Mouse (Mus musculus): ENCODE measurements around the gene Zranb1. TPM values are rescaled to one million over a fixed set of nuclear protein-coding genes. Genes with fewer than 3 reads are reported as not detected.

The Zranb1 gene
- 10 to 100 TPM; 33.4 to 37.8 (median 36.2) TPM for total RNA-seq (2022)

DNA sequence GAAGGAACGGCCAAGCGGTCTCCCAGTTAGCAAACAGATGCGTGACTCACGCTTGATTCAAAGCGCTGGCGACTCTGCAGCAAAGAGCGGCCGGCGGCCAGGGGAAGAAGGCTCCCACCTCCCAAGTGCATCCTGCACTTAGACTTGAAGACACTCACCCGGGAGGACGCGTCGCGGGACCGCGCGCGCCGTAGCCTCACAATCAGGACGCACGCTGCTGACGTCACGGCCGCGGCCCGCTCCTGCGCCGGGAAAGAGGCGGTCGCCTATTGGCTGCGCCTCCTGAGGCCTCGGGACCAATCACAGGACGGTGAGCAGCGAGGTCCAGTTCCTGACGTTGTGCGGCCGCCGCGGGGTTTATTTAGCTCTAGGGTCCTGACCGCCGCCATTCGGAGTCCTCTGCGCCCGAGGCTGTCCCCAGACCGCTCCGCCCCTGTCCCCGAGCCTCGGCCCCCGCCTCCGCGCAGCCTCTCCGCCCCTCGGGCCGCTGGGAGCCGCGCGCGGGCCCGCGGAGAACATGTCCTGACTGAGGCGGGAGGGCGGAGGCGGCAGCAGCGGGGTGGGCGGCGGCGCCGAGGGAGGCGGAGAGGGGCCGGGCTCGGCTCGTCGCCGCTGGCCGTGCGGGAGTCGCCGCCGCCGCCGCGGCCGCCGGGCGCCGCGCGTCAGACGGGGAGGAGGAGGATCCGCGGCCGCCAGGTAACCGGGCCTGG, at the start of gene Zranb1:
Gene Zranb1 (plus strand): TSS at position 293 of the 710 bp plus-strand sequence.
- DNase-seq = peak; percentile 98

DNA sequence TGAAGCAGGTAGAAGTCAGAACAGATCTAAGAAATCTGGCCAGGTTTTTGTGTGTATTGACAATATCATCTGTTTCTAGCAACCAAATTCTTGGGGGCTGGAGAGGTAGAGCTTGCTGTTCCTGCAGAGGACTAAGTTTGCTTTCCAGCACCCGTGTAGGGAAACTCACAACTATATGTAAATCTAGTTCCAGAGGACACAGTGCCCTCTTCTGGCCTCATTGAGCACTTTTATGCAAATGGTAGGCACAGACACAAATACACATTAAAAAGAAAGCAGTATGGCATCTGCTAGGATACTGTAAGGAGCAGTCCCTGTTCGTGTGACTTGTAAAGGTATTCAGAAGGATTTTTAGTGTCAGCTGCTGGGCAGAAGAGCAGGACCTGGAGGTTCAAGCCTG, 48.6 kb upstream of the Zranb1 start:
- DNase-seq = no peak

GRCm38 (mm10) chr7:132884031-132884430, 46.9 kb upstream of the Zranb1 start:
- DNase-seq = no peak

DNA sequence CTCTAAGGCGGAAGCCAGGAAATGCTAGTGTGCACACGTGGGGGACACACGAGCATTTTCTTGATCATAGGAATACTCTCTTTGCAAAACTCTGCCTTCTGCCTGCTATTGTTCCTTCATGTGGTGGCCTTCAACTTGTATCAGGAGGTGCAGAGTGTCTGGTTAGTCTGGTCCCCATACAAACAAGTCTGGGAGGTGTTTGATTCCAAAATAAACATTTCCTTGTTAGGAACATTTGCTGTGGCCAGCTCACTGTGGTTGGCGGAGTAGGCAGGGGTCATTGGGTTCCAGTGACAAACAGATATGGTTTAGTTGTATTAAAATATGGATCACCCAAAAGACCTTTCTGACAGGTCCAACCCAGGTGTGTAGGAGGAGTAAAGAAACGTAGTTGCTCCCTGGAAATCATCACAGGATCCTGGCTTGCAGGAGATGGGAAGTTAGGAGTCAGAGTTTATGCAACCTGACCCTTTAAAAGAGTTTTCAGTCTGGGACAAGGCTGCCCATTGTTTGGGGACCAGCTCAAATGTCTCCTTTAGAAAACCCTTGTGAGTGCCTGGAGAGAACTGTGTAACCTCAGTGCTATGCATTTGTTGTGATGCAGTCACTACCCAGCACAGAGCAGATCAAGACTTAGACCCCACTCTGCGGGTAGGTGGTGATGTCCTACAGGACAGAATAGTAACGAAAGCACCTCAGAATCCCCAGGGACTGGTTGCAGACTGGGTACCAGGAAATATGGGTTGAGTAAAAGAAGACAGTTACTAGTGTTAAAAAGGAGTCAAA, 43.7 kb upstream of the Zranb1 start:
- no peak for DNase-seq

DNA sequence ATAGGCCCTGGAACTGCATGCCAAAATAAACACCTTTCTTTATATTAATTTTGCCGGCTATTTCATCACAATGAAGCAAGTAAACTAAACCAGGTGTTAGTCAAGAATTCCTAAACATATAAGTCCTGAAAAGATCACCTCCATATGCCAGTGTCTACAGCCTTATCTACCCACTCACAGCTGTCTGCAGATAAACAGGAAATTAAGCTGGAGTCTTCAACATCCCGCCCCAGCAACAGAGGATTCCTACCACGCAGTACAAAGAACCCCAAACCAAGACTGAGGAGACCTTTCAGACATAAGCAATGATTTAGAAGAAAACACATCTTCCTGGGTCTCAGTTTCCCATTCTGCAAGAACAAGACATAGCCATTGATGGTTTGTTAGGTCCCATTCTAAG, 42.9 kb upstream of the Zranb1 start:
- DNase-seq = no peak

DNA sequence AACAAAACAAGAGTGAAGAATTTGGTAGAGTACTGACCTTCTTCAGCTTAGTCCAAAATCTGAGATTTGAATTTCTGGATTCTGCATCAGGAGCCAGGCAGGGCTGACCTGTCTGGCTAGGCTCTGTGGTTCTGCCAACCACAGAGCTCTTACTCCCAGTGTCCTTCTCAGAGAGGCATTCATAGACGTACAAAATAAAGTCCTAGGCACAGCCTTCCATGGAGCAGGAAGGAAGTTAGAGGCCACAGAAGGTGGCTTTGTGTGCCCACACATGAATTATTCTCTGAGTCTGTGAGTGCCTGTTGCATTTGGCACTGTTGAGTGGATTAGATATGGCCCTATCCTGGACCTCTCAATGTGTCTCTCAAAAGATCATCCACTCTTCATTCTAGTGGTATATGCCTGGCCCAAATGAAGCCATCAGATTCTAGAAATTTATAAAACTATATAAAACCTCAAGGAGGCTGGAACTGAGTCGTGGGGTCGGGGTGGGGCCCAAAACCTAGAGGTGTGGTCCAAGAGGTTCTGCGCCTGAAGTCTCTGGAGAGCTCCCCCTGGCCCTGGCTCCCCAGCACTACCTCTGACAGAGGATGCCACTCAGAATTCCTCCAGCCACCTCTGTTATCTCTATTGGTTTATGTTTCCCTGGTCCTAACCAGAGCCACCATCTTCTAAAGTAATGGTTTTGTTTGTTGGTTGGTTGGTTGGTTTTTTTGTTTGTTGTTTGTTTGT, 42.3 kb upstream of the Zranb1 start:
- DNase-seq = no peak

DNA sequence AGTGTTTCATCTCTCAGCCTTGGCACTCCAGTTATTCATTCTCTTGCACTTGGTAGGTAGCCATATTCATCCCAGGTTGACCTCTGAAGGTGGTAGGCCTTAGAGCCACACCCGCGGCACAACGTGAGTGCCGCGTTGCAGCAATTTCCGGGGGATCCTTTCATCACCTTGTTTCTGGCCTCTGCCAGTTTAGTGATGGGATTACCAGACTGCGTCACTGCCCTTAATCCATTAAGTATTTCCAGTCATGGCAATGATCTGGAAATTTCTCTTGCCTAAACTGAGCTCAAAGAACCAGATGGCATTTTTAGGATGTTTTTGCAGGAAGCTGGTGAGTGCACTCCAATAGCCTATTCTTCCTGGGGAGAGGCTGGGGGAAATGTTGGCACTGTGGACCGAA, 41.3 kb upstream of the Zranb1 start:
- DNase-seq = no peak

DNA sequence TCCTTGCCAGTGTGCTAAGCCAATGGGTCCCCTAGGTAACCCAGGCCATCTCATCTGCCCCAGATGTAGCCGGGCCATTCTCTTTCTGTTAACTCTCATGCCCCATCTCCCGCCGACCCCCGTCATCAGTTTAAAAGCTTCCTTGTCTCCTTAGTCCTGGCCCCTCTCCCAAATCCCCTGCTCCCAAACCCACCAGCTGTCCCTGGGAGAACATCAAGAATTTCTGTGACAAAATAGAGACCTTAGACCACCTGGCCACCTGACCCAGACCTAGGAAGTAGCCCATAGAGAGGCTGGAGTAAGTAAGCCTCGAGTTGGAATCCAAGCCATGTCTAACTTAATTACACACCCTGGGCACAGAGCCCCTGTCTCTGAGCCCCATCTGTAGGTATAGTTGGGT, 40.7 kb upstream of the Zranb1 start:
- DNase-seq = no peak

- no peak for DNase-seq
These were observed 39.2 kb upstream of the Zranb1 start for GRCm38 (mm10) chr7:132891561-132892310.

- no peak for DNase-seq
These were observed 38.7 kb upstream of the Zranb1 start for GRCm38 (mm10) chr7:132892311-132892661.

DNA sequence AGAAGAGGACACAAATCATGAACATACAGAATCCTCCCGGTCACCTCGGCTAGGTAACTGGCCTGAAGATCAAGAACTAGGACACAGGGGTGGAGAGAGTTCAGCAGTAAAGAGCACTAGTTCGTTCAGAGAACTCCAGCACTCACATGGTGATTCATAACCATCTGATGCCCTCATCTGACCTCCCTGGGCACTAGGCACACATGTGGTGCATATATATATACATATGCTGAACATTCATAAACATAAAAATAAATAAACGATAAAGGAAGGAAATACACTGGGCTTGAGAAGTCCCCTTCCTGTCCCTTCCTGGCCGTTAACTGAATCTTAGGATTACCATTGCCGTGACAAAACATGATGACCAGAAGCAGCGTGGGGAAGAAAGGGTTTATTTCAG, 38.1 kb upstream of the Zranb1 start:
- DNase-seq = no peak

DNA sequence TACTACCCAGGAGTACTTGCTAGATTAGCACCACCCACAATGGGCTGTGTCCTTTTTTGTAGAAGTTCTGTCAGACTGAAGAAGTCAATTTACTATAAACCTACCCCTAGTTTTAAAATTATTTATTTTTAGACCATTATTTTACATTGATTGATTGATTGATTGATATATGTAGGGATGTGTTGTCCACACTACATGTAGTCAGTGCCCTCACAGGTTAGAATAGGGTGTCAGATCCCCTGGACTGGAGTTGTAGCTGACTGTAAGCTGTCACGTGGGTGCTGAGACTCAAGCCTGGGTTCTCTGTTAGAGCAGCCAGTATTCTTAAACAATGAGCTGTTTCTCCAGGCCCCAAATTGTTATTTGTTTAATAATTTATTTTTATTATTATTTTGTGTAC, 37.6 kb upstream of the Zranb1 start:
- no peak for DNase-seq

DNA sequence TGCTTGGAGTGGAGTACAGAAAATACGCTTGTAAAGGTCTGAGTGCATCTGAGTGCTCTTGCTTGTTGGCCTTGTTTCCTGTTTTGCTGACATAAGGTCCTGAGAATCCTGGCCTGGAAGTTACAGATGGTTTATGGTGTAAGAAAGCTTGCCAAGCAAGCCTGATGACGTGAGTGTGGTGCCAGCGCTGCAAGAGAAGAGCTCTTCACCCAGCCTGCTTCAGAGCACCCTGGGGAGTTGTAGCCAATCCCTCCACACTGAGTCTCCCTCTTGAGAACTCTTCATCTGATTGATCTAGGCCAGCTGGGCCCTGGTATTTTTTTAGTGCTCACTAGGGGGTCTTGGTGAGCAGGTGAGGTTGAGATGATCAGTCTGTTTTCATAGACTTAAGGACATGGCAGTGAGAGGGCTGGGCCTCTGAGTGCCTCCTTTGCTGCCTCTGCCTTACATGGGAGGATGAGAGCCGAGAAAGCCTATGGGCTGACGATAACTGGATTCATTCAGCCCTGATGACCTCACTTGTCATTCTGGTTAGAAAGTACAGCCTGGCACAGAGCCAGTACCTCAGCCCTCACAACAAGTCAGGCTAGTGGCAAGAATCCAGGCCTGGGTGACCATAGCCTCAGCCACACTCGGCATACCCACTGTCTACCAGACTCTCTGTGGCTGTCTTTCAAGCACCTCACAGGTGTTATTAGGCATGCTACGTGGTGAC, 35.9 kb upstream of the Zranb1 start:
- DNase-seq = peak; percentile 70

GRCm38 (mm10) chr7:132896206-132896815, 34.6 kb upstream of the Zranb1 start:
- DNase-seq = peak; percentile 71

DNA sequence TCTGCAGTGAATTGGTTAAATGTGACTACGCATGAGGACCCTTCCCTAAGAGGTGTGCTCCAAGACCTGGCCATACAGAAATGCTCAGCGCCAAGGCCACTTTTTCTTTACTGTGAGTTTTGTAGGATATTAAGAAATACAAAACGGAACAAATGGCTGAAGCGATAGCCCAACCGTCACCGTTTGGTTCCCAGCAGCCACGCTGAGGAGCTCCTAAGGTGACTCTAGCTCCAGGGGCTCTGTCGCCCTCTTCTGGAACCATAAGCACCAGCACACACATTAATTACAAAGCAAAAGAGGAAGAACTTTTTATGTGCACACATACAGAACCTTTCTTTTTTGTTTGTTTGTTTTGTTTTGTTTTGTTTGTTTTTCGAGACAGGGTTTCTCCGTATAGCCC, 33.7 kb upstream of the Zranb1 start:
- no peak for DNase-seq

GRCm38 (mm10) chr7:132898234-132898633, 32.7 kb upstream of the Zranb1 start:
- no peak for DNase-seq

DNA sequence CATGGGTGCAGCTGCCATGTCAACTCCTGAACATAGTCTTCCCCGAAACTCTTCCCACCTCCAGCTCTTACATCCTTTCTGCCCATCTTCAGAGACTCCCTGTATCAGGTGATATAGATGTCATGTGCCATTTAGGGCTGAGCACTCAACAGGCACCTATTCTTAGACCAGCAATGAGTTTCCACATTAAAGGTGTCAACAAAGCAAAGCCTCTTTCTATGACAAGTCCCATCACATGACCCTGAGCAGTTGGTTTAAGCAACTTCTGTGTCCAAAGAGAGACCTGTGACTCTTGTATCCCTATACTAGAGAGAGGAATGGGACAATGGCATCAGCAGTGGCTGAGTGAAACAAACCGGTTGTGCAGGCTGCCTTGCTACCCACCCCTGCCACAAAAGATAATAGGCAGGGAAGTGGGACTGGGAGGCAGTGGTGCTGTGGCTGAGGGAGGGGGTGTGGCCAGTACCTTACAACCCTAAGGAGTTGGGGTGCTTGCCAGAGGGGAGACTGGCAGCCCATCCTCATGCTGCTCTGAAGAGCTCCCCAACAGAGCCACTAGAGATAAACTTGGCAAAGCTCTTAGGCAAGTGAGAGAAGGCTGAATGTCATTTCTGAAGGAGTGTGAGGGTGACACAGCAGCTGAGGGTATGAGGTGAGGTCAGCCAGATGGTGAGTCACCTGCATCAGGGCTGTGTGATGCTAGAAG, 30.0 kb upstream of the Zranb1 start:
- peak; percentile 37 for DNase-seq

GRCm38 (mm10) chr7:132903796-132904195, 27.1 kb upstream of the Zranb1 start:
- no peak for DNase-seq

DNA sequence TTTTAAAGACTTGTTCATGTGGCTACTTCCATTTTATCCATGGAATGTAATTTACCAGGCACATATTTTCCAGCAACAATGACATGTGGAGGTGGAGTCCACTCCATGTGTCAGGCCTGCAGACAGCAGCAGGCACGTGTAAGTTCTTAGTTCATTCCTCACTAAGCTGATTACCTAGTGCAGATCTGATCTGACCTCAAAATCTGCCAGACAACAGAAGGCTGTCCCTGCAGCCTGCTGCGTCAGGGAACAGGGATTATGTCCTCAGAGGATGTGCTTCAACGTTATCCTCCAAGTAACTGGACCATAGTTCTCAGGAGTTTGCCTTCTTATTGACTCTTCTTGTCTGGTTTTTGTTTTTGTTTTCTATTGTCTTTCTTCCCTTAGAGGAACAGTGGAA, 9.0 kb upstream of the Zranb1 start:
- DNase-seq = no peak

DNA sequence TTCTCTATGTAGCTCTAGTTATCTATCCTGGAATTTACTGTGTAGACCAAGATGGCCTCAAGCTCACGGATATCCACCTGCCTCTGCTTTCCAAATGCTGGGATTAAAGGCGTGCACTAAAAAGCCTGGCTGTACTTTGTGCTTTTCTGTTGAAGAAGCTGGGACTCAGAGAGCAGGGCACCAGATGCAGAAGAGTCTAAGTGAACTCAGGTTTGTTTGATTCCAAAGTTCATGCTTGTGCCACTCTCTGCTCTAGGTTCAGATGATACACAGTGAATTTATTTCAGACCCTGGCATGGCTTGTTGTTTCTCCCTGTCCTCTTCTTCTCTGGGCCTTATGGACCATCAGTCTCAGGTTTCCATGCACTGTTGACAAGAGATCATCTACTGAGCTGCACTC, 5.7 kb upstream of the Zranb1 start:
- DNase-seq = no peak

DNA sequence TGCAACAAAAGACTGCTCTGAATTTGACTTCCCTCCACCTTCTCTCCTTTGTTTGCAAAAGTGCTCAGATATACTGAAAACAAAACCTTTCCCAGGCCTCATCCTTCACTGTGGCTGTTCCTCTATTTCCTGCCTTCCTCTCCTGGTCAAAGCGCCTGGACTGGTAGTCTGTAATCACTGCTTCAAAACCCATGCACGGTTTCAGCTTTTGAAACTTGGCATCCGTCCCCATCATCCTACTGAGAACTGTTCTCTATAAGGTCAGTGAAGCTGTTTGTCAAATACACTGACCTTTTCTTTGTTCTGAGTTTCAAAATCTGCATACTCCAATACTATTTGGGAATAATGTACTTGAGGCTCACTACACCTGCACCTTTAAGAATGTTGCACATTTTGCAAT, 3.7 kb upstream of the Zranb1 start:
- peak; percentile 54 for DNase-seq

All from adrenal gland, adult 8-10 months (tissue).